Mouse (Mus musculus) kidney, embryonic 16.5 days (tissue): Measurements from ENCODE around the gene Rabgap1l. TPM values are rescaled to one million over a fixed set of nuclear protein-coding genes. Genes with fewer than 3 reads are reported as not detected.

Experiments used
- ATAC-seq: fragments of 200-750 bp; cut with Nextera tagmentation; 2 replicates; pipeline ENCODE4 v1.8.0; 2017; ENCODE audit warnings: moderate TSS enrichment; ENCODE audit not compliant: low FRiP score, low TSS enrichment
- H3K27ac ChIP-seq: fragments of 300-500 bp; sonication (generic); 2 replicates; pipeline ENCODE4 v1.5.1; 2014; ENCODE audit warnings: low read length
- H3K27me3 ChIP-seq: fragments of 300-500 bp; sonication (generic); 2 replicates; pipeline ENCODE4 v1.6.1; 2014; ENCODE audit warnings: low read length, control low read depth, mixed read lengths; ENCODE audit not compliant: insufficient read depth
- H3K36me3 ChIP-seq: fragments of 300-500 bp; sonication (generic); 2 replicates; pipeline ENCODE4 v1.6.1; 2014; ENCODE audit warnings: low read length, control low read depth, mixed read lengths; ENCODE audit not compliant: insufficient read depth
- H3K4me1 ChIP-seq: fragments of 300-500 bp; sonication (generic); 2 replicates; pipeline ENCODE4 v1.6.1; 2014; ENCODE audit warnings: low read length, control low read depth, mixed read lengths; ENCODE audit not compliant: insufficient read depth
- H3K4me2 ChIP-seq: fragments of 300-500 bp; sonication (generic); replicated peaks from 2 replicates; pipeline ENCODE4 v1.6.1; 2014; ENCODE audit warnings: low read depth, low read length
- H3K4me3 ChIP-seq: fragments of 300-500 bp; sonication (generic); 2 replicates; pipeline ENCODE4 v1.5.1; 2014; ENCODE audit warnings: mild to moderate bottlenecking, low read length
- H3K9ac ChIP-seq: fragments of 300-500 bp; sonication (generic); replicated peaks from 2 replicates; pipeline ENCODE4 v1.6.1; 2014; ENCODE audit warnings: low read length
- H3K9me3 ChIP-seq: fragments of 300-500 bp; sonication (generic); 2 replicates; pipeline ENCODE4 v1.6.1; 2016; ENCODE audit warnings: low read length, control low read depth
- WGBS: fragments of 180-500 bp; shearing (Covaris S2); extraction: QIAGEN DNeasy Blood & Tissue Kit; methylation state at CpG from one replicate; pipeline ENCODE4 v1.1.7; 2014; 5-methylcytosine and 5-hydroxymethylcytosine counted together
- polyA plus RNA-seq: library from polyadenylated mRNA; unstranded; fragments of >200 nt; fragmentation: Nextera tagmentation; extraction: Ambion mirVana; gene quantifications from 2 replicates; pipeline ENCODE4 v1.2.1, GENCODE M21; 2015

Rabgap1l gene
- polyA plus RNA-seq, 1 experiment from 2014 or later = 11.4 TPM

DNA sequence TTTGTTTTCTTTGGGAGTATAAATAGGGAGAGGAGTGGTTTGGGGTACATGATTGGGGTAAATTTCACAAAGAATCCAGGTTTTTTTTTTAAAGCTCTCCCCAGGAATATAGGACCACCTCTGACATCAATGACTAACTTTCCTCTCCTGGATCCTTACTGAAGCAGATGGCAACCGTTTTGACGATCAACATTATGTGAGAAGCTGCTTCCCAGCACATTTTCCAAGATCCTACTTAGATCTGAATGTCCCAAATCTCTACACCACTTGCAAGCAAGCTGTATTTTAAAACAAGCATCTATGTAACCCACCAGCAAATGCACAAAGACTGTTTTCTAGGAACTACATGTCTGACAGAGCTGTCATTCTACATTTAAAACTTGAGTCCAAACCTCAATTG, 311.4 kb downstream of the Rabgap1l start:
- Histone ChIP-seq H3K36me3 (no peaks in the 10 kb centered on the region), H3K9me3 (no peaks in the 10 kb centered on the region), H3K4me3 (no peak overlapping the region), H3K27ac (no peak overlapping the region), H3K4me2 (no peak overlapping the region), H3K27me3 (no peaks in the 10 kb centered on the region), H3K9ac (no peak overlapping the region), H3K4me1 (no peaks in the 10 kb centered on the region)
- no peak for ATAC-seq
- WGBS = 87% methylated on average over 2 of the region's 2 CpGs

DNA sequence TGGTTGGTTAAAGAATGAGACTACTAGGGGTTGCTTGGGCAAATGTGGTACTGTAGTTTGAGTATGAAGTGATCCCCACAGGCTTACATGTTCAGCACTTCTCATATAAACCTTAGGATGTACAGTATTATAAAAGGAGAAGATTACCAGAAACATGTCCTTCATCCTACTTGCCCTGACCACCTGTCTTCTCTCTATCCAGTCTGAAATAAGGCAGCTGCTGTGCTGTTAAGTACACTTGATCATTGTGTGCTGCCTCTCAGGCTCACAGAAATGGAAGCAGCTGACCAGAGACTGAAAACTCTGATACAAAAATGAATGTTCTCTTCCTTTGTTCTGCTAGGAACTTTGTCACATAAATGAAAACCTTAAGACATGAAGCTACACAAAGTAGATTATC, 325.6 kb downstream of the Rabgap1l start:
- ATAC-seq = no peak
- H3K27ac ChIP-seq = no peak overlapping the region
- no peaks in the 10 kb centered on the region for H3K27me3 ChIP-seq
- no peak overlapping the region for H3K9ac ChIP-seq
- no peaks in the 10 kb centered on the region for H3K9me3 ChIP-seq
- H3K4me2 ChIP-seq = no peak overlapping the region
- no peak overlapping the region for H3K4me3 ChIP-seq
- no peaks in the 10 kb centered on the region for H3K4me1 ChIP-seq
- H3K36me3 ChIP-seq = no peaks in the 10 kb centered on the region

DNA sequence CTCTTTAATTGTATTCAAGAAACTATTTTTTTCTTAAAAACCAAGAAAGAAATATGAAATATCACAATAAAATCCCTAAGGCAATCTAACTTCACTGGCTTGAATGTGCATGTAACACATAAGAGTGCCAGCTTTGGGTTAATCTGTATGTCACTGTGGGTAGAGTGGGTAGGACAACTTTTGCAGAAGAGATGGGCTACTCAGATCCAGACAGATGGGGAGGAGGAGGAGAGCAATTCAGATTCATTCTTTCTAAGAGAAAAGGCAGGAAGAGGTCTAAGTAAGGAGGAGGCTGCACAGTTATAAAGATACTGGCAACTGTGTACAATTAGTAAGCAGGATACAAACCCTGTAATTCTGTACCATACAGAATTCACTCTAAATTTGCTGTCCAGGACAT, 327.8 kb downstream of the Rabgap1l start:
- no peak overlapping the region for H3K4me2 ChIP-seq
- H3K9me3 ChIP-seq = no peaks in the 10 kb centered on the region
- no peaks in the 10 kb centered on the region for H3K36me3 ChIP-seq
- no peak overlapping the region for H3K4me3 ChIP-seq
- H3K9ac ChIP-seq = no peak overlapping the region
- no peaks in the 10 kb centered on the region for H3K27me3 ChIP-seq
- no peaks in the 10 kb centered on the region for H3K4me1 ChIP-seq
- no peak for ATAC-seq
- H3K27ac ChIP-seq = no peak overlapping the region

GRCm38 (mm10) chr1:160464148-160464547, 328.9 kb downstream of the Rabgap1l start:
- H3K27me3 ChIP-seq = no peaks in the 10 kb centered on the region
- H3K36me3 ChIP-seq = no peaks in the 10 kb centered on the region
- H3K9me3 ChIP-seq = no peaks in the 10 kb centered on the region
- ATAC-seq = no peak
- no peak overlapping the region for H3K4me3 ChIP-seq
- H3K4me2 ChIP-seq = no peak overlapping the region
- no peak overlapping the region for H3K9ac ChIP-seq
- H3K4me1 ChIP-seq = no peaks in the 10 kb centered on the region
- H3K27ac ChIP-seq = no peak overlapping the region

DNA sequence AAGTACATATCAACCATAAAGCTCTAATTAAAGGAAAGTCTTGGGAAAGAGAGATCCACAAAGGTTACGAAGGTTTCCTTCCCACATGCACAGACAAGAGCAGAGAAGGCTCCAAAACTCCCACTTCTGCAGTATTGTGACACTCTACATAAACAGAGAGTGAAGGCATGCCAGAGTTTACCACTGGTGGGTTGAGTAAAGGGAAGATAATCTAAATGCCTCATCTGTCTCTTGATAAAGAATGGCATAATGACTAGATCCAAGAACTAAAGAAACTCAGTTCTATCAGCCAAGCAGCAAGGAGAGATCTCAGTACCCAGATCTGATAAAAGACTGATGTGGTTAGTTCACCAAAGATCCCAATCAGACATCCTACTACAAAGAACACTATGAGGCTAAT, 332.7 kb downstream of the Rabgap1l start:
- WGBS = 90% methylated on average over 1 of the region's 1 CpGs
- H3K27ac ChIP-seq = no peak overlapping the region
- no peak overlapping the region for H3K4me2 ChIP-seq
- H3K27me3 ChIP-seq = no peaks in the 10 kb centered on the region
- H3K36me3 ChIP-seq = no peaks in the 10 kb centered on the region
- H3K9ac ChIP-seq = no peak overlapping the region
- H3K4me1 ChIP-seq = no peaks in the 10 kb centered on the region
- ATAC-seq = no peak
- no peak overlapping the region for H3K4me3 ChIP-seq
- H3K9me3 ChIP-seq = no peaks in the 10 kb centered on the region

- no peaks in the 10 kb centered on the region for H3K4me1 ChIP-seq
- no peak overlapping the region for H3K4me3 ChIP-seq
- no peaks in the 10 kb centered on the region for H3K9me3 ChIP-seq
- H3K4me2 ChIP-seq = no peak overlapping the region
- H3K36me3 ChIP-seq = no peaks in the 10 kb centered on the region
- ATAC-seq = no peak
- H3K27ac ChIP-seq = no peak overlapping the region
- H3K9ac ChIP-seq = no peak overlapping the region
- no peaks in the 10 kb centered on the region for H3K27me3 ChIP-seq
- WGBS = 69% methylated on average over 2 of the region's 2 CpGs
Measured at GRCm38 (mm10) chr1:160451663-160452062, 341.3 kb downstream of the Rabgap1l start.

DNA sequence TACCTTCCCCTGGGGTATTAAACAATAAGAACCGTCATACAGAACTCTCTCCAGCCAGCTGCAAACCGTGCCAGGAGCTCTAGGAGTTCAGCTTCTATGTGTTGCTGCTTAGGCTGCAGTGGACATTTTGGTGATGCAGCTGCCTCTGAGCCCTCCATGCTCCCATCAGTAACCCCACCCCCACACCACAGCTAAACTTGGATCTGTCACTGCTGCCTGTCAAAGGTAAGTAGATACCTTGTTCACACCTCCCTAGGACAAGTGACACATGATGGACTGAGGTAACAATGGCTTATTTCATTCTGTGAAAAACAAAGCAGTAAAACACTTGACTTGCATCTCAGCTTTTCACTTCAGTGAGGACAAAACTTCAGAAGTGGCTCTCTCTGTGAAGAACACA, 344.3 kb downstream of the Rabgap1l start:
- H3K9me3 ChIP-seq = no peaks in the 10 kb centered on the region
- WGBS = 58% methylated on average over 2 of the region's 2 CpGs
- H3K36me3 ChIP-seq = no peaks in the 10 kb centered on the region
- H3K4me2 ChIP-seq = no peak overlapping the region
- no peak for ATAC-seq
- no peaks in the 10 kb centered on the region for H3K4me1 ChIP-seq
- H3K27ac ChIP-seq = no peak overlapping the region
- no peak overlapping the region for H3K9ac ChIP-seq
- no peak overlapping the region for H3K4me3 ChIP-seq
- H3K27me3 ChIP-seq = no peaks in the 10 kb centered on the region

- Histone ChIP-seq H3K36me3 (no peaks in the 10 kb centered on the region), H3K27ac (no peak overlapping the region), H3K4me2 (no peak overlapping the region), H3K9me3 (no peaks in the 10 kb centered on the region), H3K4me1 (no peaks in the 10 kb centered on the region), H3K9ac (no peak overlapping the region), H3K4me3 (no peak overlapping the region), H3K27me3 (no peaks in the 10 kb centered on the region)
- 83% methylated on average over 1 of the region's 1 CpGs for WGBS
- ATAC-seq = no peak
Measured at GRCm38 (mm10) chr1:160446823-160447222, 346.2 kb downstream of the Rabgap1l start.

DNA sequence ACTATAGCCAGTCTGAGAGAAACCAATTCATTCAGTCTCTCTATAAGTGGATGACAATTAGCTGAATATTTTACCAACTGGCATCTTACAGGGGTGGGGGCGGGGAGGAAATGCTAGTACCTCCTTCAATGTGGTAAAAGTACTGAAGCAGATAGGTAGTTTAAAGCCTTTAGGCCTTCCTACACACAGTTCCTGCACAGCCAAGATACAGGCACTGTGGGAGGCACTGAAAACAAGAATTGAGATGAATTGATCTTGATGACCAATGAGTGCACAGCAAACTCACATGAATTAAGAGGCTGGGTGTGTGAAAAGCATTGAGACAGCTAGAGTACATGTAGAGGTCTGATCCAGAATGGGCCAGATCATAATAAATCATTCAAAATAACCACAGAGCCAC, 349.5 kb downstream of the Rabgap1l start:
- no peaks in the 10 kb centered on the region for H3K9me3 ChIP-seq
- ATAC-seq = no peak
- 72% methylated on average over 1 of the region's 1 CpGs for WGBS
- H3K27me3 ChIP-seq = no peaks in the 10 kb centered on the region
- H3K4me2 ChIP-seq = no peak overlapping the region
- no peak overlapping the region for H3K9ac ChIP-seq
- no peaks in the 10 kb centered on the region for H3K36me3 ChIP-seq
- H3K27ac ChIP-seq = no peak overlapping the region
- no peaks in the 10 kb centered on the region for H3K4me1 ChIP-seq
- H3K4me3 ChIP-seq = no peak overlapping the region

DNA sequence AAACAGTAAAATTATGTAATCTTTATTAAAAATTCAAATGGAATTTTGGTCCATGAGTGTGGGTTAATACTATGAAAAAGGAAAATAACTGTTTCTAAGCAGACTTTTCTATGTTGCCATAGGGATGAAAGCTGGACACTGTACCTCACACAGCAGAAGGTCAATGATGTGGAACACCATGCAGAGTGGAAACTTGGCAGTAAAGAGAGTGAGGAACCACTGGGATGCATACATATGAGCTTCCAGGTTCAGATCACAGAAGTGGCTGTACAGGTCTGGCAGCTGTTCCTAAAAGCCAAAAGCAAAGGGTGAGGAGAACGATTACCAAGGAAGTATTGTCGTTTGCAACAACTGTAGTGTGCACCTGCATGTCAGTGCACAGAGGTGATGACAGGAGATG, 351.3 kb downstream of the Rabgap1l start:
- Histone ChIP-seq H3K9me3 (no peaks in the 10 kb centered on the region), H3K27ac (no peak overlapping the region), H3K36me3 (no peaks in the 10 kb centered on the region), H3K27me3 (no peaks in the 10 kb centered on the region), H3K9ac (no peak overlapping the region), H3K4me1 (no peaks in the 10 kb centered on the region), H3K4me3 (no peak overlapping the region), H3K4me2 (no peak overlapping the region)
- ATAC-seq = peak; percentile 65; the same call in 1 of the 2 replicates
- 73% methylated on average over 2 of the region's 2 CpGs for WGBS

- Histone ChIP-seq H3K36me3 (no peaks in the 10 kb centered on the region), H3K27ac (no peak overlapping the region), H3K4me2 (no peak overlapping the region), H3K27me3 (no peaks in the 10 kb centered on the region), H3K9me3 (no peaks in the 10 kb centered on the region), H3K4me1 (no peaks in the 10 kb centered on the region), H3K4me3 (no peak overlapping the region), H3K9ac (no peak overlapping the region)
- 76% methylated on average over 5 of the region's 5 CpGs for WGBS
- ATAC-seq = no peak
Measured at GRCm38 (mm10) chr1:160441161-160441560, 351.9 kb downstream of the Rabgap1l start.
